Mouse (Mus musculus) neural tube, embryonic 12.5 days (tissue): ENCODE data around the gene Tecpr1. TPM values are rescaled to one million over a fixed set of nuclear protein-coding genes. Genes with fewer than 3 reads are reported as not detected.
A peak's percentile ranks its signal among the peaks of the same experiment; 100 is the strongest.

Experiments
- ATAC-seq: fragments of 200-750 bp; cut with Nextera tagmentation; 2 replicates; pipeline ENCODE4 v1.8.0; 2017; ENCODE audit warnings: low read depth, mild to moderate bottlenecking, moderate TSS enrichment, moderate library complexity; ENCODE audit not compliant: low FRiP score
- H3K27ac ChIP-seq: fragments of 300-500 bp; sonication (generic); 2 replicates; pipeline ENCODE4 v1.5.1; 2016
- H3K27me3 ChIP-seq: fragments of 300-500 bp; sonication (generic); replicated peaks from 2 replicates; pipeline ENCODE4 v1.6.1; 2016; ENCODE audit warnings: mild to moderate bottlenecking
- H3K36me3 ChIP-seq: fragments of 300-500 bp; sonication (generic); 2 replicates; pipeline ENCODE4 v1.6.1; 2016; ENCODE audit warnings: mild to moderate bottlenecking
- H3K4me1 ChIP-seq: fragments of 300-500 bp; sonication (generic); 2 replicates; pipeline ENCODE4 v1.6.1; 2016
- H3K4me2 ChIP-seq: fragments of 300-500 bp; sonication (generic); replicated peaks from 2 replicates; pipeline ENCODE4 v1.6.1; 2016; ENCODE audit warnings: mild to moderate bottlenecking
- H3K4me3 ChIP-seq: fragments of 300-500 bp; sonication (generic); 2 replicates; pipeline ENCODE4 v1.5.1; 2016
- H3K9ac ChIP-seq: fragments of 300-500 bp; sonication (generic); 2 replicates; pipeline ENCODE4 v1.6.1; 2016; ENCODE audit warnings: mild to moderate bottlenecking
- H3K9me3 ChIP-seq: fragments of 300-500 bp; sonication (generic); 2 replicates; pipeline ENCODE4 v1.6.1; 2016; ENCODE audit warnings: mild to moderate bottlenecking
- WGBS: fragments of 180-500 bp; shearing (Covaris S2); methylation state at CpG from one replicate; pipeline ENCODE4 v1.1.7; 2016; 5-methylcytosine and 5-hydroxymethylcytosine counted together
- polyA plus RNA-seq: library from polyadenylated mRNA; unstranded; fragments of >200 nt; fragmentation: Nextera tagmentation; extraction: Ambion mirVana; gene quantifications from 2 replicates; pipeline ENCODE4 v1.2.1, GENCODE M21; 2016

Tecpr1 gene
- polyA plus RNA-seq, 1 experiment from 2014 or later: 35.5 TPM

DNA sequence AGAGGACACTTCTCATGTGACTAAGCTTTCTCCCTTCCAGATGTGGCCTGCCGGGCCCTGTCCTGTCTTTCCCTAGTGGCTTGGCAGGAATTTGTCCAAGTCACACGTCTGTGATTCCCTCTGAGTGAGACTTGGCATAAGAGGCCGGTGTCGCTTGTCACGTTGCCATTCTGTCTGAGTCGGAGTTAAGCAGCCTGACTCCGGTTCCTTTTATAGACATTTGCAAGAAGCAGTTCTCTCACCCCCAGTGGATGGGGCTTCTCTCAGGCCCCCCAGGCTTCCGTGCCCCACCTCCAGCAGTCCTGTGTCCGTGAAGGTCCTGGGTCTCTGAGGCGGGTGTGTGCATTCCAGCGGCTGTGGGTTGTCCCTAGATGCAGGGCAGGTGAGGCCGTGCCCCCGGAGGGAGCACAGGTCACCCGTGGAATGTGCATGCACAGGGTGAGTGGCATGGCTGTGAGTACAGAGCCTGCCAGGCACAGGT, 34.8 kb upstream of the Tecpr1 start:
- peak overlapping the region; percentile 96 for H3K9ac ChIP-seq
- H3K4me1 ChIP-seq: peaks cover 40% of the 10 kb centered on the region
- H3K4me3 ChIP-seq: no peak overlapping the region; the same call in 1 of the 2 replicates
- 55% methylated on average over 14 of the region's 14 CpGs for WGBS
- H3K27ac ChIP-seq: no peak overlapping the region
- H3K9me3 ChIP-seq: no peaks in the 10 kb centered on the region
- peak overlapping the region; percentile 88 for H3K4me2 ChIP-seq
- H3K27me3 ChIP-seq: no peaks in the 10 kb centered on the region
- ATAC-seq: no peak
- H3K36me3 ChIP-seq: peaks cover 15% of the 10 kb centered on the region

DNA sequence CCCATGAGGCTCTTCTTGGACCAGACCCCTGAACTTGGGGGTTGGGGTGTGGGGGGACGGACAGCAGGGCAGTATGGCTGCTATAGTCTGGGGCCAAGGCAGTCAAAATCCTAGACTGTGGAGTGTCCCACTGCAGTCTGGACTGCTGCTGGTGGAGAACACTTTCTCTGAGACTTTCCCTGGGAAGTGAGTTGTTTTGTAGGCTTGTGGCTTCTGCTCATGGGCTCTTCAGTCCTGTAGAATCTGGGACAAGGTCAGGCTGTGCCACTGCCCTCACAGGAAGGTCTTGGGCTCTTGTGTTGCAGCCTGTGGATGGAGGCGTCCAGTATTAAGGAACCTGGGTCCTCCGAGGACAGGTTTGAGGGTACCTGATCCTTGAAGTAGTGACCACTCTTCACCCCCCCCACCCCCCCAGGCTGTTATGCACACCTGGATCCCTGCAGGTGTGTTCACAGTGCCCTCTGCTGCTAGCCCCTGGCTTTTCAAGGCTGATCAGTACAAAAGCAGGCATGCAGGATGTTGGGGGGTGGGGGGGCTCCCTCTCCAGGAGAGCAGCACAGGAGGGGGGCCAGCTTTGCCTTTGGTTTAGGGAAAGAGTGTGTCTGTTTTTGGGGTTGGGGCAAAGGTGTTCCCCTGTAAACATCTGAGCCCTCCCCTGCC, 34.2 kb upstream of the Tecpr1 start:
- peak overlapping the region; percentile 96 for H3K9ac ChIP-seq
- peak overlapping the region; percentile 88 for H3K4me2 ChIP-seq
- no peaks in the 10 kb centered on the region for H3K27me3 ChIP-seq
- H3K4me3 ChIP-seq: peak overlapping the region; percentile 99
- H3K9me3 ChIP-seq: no peaks in the 10 kb centered on the region
- no peak for ATAC-seq
- peaks cover 11% of the 10 kb centered on the region; the same call in 1 of the 2 replicates for H3K36me3 ChIP-seq
- 0 out of 2 replicates have a peak overlapping the region, but pooled peaks have one; percentile 20 for H3K27ac ChIP-seq
- H3K4me1 ChIP-seq: peaks cover 40% of the 10 kb centered on the region
- WGBS: 79% methylated on average over 3 of the region's 3 CpGs

DNA sequence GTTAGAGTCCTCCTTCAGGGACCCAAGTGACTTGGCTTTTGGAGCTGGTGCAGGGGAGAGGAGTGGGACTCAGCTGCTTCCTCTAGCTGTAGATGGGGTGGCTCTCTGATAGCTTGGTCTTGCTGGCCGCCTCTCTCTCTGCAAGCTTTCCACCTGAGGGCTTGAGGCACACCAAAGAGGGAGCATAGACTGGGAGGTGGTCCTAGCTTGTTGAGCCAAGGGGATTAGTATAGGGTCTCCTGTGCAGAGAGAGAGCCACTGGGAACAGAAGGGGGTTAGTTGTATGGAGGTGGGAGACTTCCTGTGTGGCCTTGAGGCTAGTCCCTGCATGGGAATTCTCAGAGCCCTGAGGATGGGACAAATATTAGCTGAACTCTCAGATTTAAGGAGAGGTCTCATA, 33.5 kb upstream of the Tecpr1 start:
- Histone ChIP-seq H3K27ac (0 out of 2 replicates have a peak overlapping the region, but pooled peaks have one; percentile 20), H3K27me3 (no peaks in the 10 kb centered on the region), H3K4me3 (peak overlapping the region; percentile 99), H3K9me3 (no peaks in the 10 kb centered on the region), H3K4me2 (peak overlapping the region; percentile 88), H3K4me1 (peaks cover 40% of the 10 kb centered on the region), H3K36me3 (peaks cover 11% of the 10 kb centered on the region; the same call in 1 of the 2 replicates), H3K9ac (peak overlapping the region; percentile 96)
- ATAC-seq: no peak
- WGBS: 42% methylated on average over 1 of the region's 1 CpGs

DNA sequence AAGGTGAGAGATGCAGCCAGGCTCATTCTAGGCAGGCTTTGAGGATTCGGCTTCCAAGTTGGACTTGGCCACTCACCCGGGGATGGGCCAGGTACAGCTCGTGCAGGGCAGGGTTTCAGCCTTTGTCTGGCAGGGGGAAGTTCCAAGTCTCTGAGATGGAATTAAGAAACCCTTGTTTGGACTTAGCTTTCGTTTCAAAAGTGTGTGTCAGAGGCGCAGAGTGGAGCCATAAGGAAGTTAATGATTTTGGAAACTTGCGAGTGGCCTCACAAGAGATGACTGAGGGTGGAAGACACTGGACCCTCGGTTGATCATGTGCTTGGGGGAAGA, 33.1 kb upstream of the Tecpr1 start:
- Histone ChIP-seq H3K27me3 (no peaks in the 10 kb centered on the region), H3K9me3 (no peaks in the 10 kb centered on the region), H3K9ac (peak overlapping the region; percentile 96), H3K4me2 (peak overlapping the region; percentile 88), H3K4me3 (peak overlapping the region; percentile 99), H3K36me3 (peaks cover 8% of the 10 kb centered on the region; the same call in 1 of the 2 replicates), H3K27ac (peak overlapping the region; percentile 20; the same call in 1 of the 2 replicates), H3K4me1 (peaks cover 40% of the 10 kb centered on the region)
- ATAC-seq: no peak
- WGBS: 14% methylated on average over 7 of the region's 7 CpGs

DNA sequence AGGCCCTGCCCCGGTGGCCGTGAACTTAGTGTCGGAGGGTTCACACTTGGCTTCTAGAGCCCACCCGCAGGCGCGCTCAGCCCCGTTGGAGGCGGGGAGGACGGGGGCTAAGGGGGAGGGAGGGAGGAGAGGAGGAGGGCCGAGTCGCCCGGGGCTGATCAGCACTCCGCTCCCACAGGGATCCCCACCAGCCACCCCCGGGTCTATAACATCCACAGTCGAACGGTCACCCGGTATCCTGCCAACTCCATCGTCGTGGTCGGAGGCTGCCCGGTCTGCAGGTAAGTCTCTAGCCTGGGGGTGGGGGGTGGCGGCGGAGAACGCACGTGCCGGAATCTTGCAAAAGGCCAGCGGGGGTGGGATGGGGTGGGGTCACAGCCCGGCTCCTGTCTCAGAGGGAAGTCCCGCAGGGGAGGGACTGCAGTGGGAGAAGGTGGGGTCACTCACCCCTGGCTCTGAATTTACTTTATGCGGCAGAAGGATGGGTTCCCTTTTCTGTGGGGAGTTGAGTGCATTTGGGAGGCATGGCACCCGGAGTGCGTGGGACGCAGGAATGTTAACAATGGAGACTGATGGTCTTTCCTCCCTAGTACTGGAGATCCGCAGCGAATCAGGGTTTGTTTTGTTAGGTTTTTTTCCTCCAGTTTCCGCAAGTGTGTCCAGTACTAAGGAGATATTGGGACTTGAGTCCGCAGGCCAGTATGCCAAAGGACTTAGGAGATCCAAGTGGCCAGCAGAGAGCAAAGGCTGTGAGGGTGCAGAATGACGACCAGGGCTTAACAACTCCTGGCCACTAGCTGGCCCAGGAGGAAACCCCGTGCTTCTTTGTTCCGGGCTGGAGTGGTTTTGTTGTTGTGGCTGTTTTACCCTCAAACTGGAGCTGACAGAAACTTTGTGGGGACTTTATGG, 32.5 kb upstream of the Tecpr1 start:
- peak; percentile 60 for ATAC-seq
- peaks cover 40% of the 10 kb centered on the region for H3K4me1 ChIP-seq

DNA sequence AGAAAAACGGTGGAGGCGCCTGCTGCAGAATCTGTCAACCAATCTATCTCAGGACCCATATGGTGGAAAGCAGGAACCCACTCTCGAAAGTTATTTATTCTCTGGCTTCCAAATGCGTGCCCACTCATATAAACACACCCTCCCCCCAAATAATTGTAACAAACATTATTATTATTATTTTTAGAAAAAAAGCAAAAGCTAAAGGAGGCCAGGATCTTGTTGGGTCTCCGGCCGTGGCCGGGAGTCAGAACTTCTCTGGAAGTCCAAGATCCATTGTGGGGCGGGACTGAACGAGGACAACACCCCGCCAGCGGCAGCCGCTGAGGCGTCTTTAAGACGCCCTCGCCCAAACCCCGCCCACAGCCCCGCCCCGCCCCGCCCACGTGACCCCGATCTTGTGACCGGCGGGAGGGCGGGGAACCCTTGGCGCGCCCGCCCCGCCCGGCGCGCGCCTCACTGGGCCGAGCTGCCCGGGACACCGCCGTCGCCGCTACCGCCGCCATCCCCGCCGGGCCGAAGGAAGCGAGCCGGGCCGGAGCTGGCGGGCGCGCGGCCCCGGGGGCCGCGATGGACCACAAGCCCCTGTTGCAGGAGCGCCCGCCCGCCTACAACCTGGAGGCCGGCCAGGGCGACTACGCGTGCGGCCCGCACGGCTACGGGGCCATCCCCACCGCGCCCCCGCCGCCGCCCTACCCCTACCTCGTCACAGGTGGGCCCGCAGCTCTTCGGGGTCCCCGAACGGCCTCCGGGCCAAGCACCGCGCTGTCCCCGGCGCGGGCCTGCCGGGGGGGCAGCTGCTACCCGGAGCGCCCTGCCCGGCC, 31.6 kb upstream of the Tecpr1 start:
- Histone ChIP-seq H3K27me3 (no peaks in the 10 kb centered on the region), H3K36me3 (peaks cover 8% of the 10 kb centered on the region; the same call in 1 of the 2 replicates), H3K27ac (peak overlapping the region; percentile 82), H3K4me3 (peak overlapping the region; percentile 99), H3K4me1 (peaks cover 40% of the 10 kb centered on the region), H3K9me3 (no peaks in the 10 kb centered on the region; the same call in 1 of the 2 replicates), H3K9ac (peak overlapping the region; percentile 96), H3K4me2 (peak overlapping the region; percentile 88)
- WGBS: 1% methylated on average over 72 of the region's 84 CpGs
- ATAC-seq: peak; percentile 74

More for the DNA sequence above, 32.5 kb upstream of the Tecpr1 start:
- Histone ChIP-seq H3K4me2 (peak overlapping the region; percentile 88), H3K27me3 (no peaks in the 10 kb centered on the region), H3K9ac (peak overlapping the region; percentile 96), H3K27ac (peak overlapping the region; percentile 82), H3K36me3 (peaks cover 8% of the 10 kb centered on the region; the same call in 1 of the 2 replicates), H3K4me3 (peak overlapping the region; percentile 99), H3K9me3 (no peaks in the 10 kb centered on the region)
- under 1% methylated on average over 34 of the region's 40 CpGs for WGBS

DNA sequence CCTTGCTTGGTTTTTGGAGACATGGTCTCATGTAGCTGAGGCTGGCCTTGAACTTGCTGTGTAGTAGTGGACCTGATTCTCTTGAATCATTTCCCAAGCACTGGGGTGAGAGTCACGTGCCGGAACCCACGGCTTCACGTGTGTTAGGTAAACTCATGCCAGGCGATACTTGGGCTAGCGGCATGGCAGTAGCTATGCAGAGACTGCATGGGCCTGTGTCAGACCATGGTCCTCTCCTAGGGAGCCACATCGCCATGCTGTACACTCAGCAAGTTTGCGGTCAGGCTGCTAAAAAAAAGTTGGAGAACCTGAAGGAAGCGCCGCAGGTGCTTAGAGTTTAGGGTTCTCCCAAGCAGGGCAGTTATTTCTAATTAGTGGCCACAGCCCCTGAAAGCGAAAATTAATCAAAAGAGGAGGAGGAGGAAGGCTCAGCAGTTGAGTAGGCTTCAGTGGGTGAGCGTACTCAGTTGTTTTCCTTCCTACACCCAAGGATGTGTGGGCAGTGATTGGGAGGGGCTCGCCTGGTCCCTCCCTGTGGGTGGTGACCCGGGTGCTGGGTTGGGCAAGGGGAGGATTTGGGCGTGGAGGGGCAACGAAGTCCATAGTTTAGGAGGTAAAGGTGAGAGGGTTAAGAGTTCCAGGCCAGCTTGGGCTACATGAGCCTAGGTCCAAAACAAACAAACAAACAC, 30.9 kb upstream of the Tecpr1 start:
- no peaks in the 10 kb centered on the region for H3K27me3 ChIP-seq
- H3K9me3 ChIP-seq: no peaks in the 10 kb centered on the region; the same call in 1 of the 2 replicates
- peak overlapping the region; percentile 99 for H3K4me3 ChIP-seq
- peaks cover 8% of the 10 kb centered on the region; the same call in 1 of the 2 replicates for H3K36me3 ChIP-seq
- peak; percentile 15; the same call in 1 of the 2 replicates for ATAC-seq
- peak overlapping the region; percentile 96; the same call in 1 of the 2 replicates for H3K9ac ChIP-seq
- H3K4me2 ChIP-seq: peak overlapping the region; percentile 88
- H3K4me1 ChIP-seq: peaks cover 35% of the 10 kb centered on the region
- 61% methylated on average over 16 of the region's 16 CpGs for WGBS
- no peak overlapping the region for H3K27ac ChIP-seq

DNA sequence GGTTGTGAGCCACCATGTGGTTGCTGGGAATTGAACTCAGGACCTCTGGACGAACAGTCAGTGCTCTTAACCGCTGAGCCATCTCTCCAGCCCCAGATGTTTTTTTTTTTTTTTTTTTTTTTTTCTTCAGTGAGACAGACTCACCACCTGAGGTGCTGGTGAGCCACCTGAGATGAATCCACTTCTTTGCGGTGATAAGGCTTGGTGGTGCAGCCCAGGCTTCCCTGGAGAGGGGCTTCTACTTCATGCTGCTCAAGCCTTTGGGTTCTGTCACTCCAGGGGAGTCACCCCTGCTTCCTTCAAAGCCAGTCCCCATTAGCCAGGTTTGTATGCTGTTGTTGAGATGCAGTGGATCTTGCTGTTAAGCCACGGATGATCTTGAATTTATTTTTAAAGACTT, 29.8 kb upstream of the Tecpr1 start:
- Histone ChIP-seq H3K27me3 (no peaks in the 10 kb centered on the region), H3K27ac (no peak overlapping the region), H3K9me3 (no peaks in the 10 kb centered on the region; the same call in 1 of the 2 replicates), H3K36me3 (no peaks in the 10 kb centered on the region; the same call in 1 of the 2 replicates), H3K4me2 (no peak overlapping the region), H3K4me1 (peaks cover 25% of the 10 kb centered on the region), H3K4me3 (no peak overlapping the region), H3K9ac (no peak overlapping the region)
- no peak for ATAC-seq
- WGBS: 74% methylated on average over 4 of the region's 4 CpGs

DNA sequence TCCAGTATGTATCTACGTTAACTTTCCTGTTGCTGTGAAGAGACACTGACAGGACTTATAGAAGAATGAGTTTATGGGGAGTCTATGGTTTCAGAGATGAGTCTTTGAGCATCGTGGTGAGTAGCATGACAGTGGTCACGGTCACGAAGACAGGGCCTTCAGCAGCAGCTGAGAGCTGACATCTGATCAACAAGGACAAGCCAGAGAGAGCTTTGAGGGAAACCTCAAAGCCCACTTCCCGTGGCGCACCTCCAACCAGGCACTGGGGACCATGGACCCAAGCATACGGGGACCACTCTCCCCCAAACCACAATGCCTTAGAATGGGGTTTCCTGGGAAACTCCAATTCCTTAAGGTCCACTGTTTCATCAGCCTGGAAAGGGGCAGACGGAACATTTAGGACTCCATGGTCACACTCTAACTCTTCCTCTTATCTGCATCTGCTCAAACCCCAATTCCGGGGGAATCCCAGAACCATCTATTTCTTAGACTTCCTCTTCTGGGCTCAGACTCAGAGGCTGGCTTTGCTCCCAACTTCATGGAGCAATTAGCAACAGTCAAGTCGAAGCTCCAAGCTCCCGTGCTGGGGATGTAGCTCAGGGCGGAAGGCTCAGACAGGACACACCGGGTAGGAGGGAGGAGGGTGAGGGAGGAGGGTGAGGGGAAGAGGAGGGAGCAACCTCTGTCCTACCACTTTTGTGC, 28.6 kb upstream of the Tecpr1 start:
- no peaks in the 10 kb centered on the region for H3K36me3 ChIP-seq
- H3K4me3 ChIP-seq: no peak overlapping the region
- H3K27me3 ChIP-seq: no peaks in the 10 kb centered on the region
- no peak overlapping the region for H3K4me2 ChIP-seq
- WGBS: 92% methylated on average over 13 of the region's 13 CpGs
- ATAC-seq: no peak
- peaks cover 13% of the 10 kb centered on the region for H3K4me1 ChIP-seq
- no peak overlapping the region for H3K9ac ChIP-seq
- H3K9me3 ChIP-seq: no peaks in the 10 kb centered on the region; the same call in 1 of the 2 replicates
- no peak overlapping the region for H3K27ac ChIP-seq

DNA sequence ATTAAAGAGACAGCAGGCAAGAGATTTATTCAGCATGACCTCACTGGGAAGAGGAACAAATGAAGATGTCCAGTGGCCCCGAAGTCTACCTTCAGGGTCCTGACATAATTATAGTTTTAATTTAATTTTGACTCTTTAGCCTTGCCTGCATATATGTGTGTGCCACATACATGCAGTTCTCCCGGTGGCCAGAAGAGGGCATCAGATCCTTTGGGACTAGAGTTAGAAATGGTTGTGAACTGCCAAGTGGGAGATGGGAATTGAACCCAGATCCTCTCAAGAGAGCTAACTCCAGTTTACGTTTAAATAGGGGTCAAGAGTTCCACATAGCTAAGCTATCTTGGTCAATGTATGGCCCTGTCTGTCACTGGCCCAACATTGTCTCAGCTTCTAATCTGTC, 26.5 kb upstream of the Tecpr1 start:
- WGBS: 86% methylated on average over 3 of the region's 3 CpGs
- ATAC-seq: no peak
- H3K9me3 ChIP-seq: no peaks in the 10 kb centered on the region; the same call in 1 of the 2 replicates
- no peak overlapping the region for H3K9ac ChIP-seq
- H3K27me3 ChIP-seq: no peaks in the 10 kb centered on the region
- 0 out of 2 replicates have a peak, but pooled peaks cover 5% of the 10 kb centered on the region for H3K4me1 ChIP-seq
- no peak overlapping the region for H3K4me3 ChIP-seq
- H3K27ac ChIP-seq: no peak overlapping the region
- H3K36me3 ChIP-seq: no peaks in the 10 kb centered on the region
- H3K4me2 ChIP-seq: no peak overlapping the region
